Mouse (Mus musculus) left cerebral cortex, adult 9 months (tissue): ENCODE data around the gene Sacs.
A peak's percentile ranks its signal among the peaks of the same experiment; 100 is the strongest.

Experiments used
- DNase-seq, 2 experiments: peaks; one replicate each; pipeline ENCODE4 v3.0.0; 2022; ENCODE audit warnings: low spot score in 2 of 2

Gene Sacs

DNA sequence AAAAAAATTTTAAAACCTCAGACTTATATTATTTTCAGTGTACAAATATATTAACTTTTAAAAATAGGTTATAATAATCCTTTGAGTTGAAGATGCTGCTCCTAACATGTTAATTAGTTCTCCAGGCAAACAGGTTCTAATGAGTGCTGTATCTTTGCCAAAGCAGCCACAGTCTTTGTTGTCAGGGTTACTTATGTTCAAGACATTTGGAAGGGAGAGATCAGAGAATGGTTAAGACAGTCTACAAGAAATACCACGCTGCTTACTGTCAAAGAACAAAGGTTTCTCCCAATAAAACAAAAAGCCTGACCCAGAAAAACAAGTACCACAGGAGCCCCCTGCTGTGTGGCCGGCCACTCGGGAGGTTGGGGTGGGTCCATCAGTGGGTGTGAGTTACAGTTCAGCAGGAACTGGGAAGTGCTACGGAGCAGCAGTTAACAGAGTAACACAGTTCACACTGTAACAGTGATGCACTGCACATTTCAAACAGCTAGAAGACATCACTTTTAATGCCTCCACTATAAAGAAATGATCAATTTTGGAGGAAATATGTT is 98.9 kb downstream of the Sacs start:
- DNase-seq, result no peak

DNA sequence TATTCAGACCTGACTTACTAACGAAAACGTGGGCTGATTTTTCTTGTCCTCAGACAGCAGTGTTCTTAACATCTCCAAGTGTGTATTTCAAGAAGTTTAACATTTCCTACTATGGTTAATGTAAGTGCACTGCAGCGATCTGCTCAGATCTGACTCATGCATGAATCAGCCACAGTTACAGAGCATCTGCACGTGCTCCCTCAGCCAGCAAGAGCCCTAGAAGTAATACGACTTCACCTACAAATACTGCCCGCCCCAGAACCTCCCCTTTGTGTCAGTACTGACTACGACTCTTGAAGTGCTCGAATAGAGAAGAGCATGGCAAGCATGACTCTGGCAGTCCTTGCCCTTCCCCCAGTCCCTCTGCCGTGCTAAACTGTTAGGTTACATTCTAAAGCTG is 100.5 kb downstream of the Sacs start:
- peak; percentile 62 to 80 for DNase-seq

DNA sequence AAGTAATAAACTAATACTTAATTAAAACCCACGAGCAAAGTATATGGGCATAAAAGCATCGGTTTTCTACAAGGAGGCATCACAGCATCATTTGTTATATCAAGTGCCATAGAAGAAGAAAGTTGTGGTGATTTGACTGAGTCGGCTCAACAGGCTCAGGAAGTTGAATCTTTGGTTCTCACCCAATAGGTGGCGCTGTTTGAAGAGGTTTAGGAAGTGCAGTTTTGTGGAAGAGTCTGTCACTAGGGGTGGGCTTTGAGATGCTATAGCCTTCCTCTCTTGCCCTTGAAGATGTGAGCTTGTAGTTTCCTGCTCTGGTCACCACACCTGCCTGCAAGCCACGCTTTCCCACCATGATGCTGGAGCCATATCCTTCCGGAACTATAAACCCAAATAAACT is 104.4 kb downstream of the Sacs start:
- DNase-seq, result no peak

DNA sequence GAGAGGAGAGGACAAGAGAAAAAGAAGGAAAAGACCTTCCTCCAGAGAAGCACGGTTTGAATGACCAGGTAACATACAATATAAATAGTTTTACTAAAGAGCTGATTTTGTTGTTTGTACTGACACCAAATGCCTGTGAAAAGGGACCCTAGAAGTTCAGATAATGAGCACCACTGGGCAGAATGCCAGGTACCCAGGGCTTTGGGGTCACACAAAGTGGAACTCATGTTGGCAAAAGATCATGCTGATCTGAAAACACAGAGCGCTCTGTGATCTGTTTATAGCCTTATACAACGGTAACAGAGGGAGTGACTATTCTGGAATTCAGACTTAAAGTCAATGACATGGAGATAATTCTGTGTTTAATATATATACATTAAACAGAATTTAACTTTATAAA is 108.2 kb downstream of the Sacs start:
- DNase-seq, result no peak

DNA sequence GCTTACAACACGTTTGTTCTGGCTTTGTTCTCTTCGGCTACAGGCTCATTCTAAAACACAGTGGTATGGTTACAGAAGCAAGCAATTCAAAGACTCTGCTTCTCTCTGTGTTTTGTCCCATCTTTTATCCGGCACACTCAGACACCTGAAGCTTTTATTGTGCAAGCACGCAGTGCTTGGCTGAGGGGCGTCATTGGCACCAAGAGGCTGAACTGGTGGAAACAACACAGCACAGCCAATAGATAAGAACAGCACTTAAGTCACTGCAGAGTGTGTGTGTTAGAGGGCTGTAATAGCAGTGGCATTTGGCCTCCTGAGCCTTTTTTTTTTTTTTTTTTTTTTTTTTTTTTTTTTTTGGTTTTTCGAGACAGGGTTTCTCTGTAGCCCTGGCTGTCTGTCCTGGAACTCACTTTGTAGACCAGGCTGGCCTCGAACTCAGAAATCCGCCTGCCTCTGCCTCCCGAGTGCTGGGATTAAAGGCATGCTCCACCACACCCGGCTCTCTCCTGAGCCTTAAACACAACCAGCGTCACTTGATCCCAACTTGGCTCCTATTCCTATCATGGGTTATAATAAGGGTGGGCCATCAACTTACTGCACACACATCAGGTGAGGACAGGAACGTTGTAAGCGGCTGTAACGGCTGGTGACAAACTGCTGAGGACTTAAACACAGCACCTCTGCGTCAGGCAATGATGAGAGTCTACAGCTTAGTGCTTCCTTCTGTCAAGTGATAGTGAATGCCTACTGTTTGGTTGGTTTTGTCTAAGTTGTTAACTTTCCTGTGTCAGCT is 114.5 kb downstream of the Sacs start:
- no peak for DNase-seq

DNA sequence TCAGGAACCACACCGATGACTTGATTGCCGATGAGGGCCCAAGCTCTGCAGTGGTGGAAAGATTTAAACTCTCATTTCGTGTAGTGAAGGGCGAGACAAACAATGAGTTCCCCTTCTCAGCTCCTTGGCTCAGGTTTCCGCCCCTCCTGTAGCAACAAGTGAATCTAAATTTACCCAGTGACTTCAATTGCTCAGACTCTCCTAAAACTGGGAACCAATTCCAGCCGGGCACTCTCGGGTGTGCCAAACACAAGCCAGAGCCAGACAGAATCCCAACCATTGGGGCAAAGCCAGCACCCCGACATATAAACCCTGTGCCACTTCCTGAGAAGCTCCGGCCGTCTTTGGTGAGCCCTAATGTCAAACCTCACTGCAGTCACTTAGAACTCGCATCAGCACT is 120.1 kb downstream of the Sacs start, which contains the start of gene Sgcg:
Gene Sgcg (minus strand): TSS at position 139 of the 400 bp plus-strand sequence.
- DNase-seq, result no peak

DNA sequence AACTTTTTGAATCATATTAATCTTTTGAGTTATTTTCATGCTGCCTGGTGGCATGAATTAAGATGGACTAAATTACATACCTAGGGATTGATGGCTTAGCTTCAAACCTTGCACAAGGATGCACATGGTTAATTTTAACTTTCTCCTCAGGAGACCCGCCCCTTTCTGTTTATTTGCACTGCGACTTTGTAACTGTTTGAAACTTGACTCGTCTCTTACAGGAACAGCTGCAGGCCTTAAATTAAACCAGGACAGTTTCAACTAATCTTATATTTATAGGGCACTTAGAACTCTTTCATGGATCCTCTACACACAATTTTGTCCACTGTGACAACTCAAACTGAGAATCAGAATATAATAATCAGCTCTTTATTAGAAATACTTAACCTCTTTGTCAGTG is 120.8 kb downstream of the Sacs start:
- DNase-seq, result no peak

DNA sequence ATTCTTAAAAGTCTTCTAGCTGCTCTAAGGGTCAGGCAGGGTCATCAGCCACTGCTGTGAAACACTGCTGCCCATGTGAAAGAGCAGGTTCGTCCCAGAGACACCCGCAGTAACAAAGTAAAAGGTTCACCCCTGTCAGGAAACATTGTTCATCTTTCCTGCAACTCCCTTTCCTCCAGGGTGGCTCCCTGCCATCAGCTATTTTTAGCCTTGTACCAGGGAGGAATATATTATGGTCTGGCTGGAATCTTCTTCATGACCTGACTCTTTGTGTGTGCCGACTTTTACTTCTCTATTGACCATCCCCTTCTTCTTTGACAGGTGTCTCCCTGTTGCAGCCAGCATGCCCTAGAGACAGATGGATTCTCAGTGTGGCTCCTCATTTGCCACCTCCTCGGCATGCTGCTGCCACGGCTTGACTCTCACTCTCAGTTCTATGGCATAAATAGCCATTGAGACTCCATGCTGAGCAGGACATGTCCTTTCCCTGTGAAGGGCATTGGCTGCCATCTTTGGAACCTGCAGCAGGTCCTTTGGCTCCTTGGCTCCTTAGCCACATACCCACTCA is 129.7 kb downstream of the Sacs start:
- no peak for DNase-seq

DNA sequence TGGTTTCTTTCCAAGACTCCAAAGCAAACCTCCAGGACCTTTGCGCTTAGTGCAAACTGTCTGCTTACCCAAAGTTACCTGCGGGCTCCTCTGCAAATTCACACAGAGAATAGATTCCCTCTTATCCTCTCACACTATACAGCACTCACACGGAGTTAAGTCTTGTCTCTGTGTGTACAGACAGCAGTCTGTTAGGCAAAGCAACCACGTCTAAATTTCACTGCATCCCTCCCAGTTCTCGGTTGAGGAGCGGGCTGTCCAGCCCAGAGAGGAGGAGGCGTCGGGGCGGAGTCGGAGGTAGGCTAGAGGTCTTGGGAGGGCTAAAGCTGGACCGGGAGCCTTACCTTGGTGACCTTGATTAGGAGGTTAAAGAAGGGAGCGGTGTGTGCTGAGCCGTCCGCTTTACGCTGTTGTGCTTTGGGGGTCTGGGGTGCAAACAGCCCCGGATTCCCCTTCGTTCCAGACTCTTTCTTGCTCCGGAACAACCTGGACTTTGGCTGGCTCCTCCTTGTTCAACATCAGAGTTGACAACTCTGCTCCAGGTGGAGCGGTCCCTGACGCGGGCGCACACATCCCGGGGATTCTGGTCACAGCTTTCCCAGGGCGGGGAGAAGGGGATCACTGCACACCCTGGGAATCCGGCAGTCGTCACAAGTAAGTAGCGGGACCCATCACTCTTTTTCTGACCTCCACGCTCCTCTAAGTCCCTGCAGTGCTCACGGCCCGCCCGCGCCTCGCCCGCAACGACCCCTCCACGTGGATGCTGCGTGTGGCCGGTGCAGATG is 136.3 kb downstream of the Sacs start:
- DNase-seq, result no peak

DNA sequence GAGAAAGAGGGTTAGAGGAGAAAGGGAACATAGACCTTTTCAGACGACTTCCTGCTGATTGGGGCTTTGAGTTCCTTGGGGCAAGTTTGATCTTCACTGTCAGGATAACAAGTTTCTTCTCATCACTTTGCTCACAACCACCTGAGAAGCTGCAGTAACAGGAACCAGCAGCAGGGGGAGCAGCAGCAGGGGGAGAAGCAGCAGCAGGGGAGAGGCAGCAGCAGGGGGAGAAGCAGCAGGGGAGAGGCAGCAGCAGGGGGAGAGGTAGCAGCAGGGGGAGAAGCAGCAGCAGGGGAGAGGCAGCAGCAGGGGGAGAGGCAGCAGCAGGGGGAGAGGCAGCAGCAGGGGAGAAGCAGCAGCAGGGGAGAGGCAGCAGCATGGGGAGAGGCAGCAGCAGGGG is 139.0 kb downstream of the Sacs start:
- DNase-seq, result peak in 1 of 2 experiments; percentile 24

DNA sequence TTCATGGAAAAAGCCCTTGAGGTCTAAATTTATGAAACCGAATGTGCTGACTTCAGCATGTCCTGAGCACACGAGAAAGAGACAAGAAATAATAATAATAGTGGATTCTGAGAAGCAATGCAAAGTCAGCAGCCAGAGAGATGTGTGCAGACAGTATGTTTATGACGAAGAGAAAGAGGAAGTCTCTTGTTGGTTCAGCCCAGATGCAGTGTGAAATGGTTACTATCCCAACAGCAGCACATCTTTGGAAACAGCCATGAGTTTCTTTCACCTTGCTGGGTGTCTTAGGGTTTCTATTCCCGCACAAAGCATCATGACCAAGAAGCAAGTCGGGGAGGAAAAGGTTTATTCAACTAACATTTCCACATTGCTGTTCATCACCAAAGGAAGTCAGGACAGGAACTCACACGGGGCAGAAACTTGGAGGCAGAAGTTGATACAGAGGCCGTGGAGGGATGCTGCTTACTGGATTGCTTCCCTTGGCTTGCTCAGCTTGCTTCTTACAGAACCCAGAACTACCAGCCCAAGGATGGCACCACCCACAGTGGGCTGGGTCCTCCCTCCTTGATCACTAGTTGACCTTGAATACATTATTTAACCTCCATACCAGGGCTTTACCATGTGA is 140.5 kb downstream of the Sacs start:
- DNase-seq, result no peak

DNA sequence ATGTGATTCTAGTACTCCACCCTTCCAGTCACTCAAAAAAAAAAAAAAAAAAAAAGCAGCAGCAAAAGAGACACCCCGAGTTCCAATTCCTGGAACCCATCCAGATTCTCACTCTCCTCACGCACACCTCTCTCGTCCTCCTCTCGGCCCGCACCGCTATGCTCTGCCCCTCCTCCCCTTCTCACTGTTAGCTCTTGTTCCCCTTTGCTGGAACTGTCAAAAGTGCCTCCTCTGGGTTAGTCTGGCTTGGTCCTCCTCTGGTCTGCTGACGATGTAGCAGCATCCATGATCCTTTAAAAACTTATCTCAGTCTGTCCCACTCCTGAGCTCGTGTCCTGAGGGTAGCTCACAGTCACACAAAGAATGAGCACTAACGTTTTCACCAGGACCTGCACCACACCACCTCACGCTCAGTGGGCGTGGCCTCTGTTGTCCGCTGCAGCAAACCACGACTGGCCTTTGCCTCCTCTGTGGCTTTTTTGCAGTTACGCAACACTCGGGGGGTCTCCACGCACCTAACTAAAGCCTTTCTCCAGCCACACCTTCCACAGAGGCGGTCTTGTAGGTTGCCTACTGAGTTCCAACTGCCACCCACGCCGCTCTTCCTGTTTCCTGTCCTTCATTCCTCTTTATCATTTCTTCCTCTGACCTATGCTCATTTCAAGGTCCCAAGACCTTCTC is 150.5 kb downstream of the Sacs start:
- DNase-seq, result no peak
